Mouse (Mus musculus): ENCODE results near the gene Hopx.
"Not testable (repeated sequence)": the region's sequence is repeated elsewhere in the genome, so short reads cannot be mapped to it uniquely, and the experiment has no call there.

Hopx gene

DNA sequence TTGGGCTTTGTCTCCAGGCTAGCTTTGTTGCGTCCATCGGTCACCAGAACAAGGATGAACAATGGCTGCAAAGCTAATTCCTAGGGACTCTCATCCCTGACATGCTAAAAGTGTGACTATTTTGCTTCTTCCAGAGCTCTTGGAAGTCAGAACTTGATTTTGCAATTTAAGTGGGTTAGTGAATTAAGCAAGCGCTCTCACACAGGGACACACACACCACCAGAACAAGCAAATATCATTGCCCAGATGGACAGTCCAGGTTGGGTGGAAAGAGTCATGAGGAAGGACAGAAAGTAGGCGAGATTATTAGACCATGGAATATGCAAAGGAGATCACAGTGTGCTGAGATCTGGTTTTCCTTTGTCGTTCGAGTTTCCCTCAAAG lies 14.9 kb downstream of the Hopx start:
- DNase-seq (ENCODE audit: low spot score): no peak

DNA sequence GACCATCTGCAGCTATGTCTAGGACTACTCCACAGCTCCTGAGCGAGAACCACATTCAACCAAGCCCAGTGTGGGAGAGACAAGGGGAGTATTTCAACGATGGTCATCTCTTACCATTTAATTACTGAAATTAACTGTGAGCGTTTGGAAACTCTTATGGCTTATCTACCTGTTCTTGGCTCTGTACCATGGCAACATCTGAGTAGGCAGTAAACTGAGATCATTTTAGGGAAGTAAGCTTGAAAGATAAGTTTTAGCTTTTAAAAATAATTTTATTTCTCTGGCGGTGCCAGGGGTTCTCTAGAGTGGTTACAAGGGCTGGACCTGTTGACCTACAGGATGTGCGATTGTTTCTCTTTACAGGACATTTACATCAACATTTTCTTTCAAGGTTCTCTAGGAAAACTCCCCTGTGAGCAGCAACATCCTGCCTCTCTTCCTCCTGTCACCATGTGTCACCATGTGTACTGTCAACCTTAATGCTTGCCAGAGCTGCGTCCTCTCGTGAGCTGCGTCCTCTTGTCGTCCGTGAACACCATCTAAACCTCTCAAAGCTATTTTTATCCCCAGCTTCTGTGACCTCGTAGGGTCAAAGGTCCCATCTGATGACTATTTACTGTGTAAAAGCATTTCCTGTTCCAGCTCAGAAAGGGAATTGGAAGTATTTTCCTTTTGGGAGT lies 15.5 kb downstream of the Hopx start:
- no peak for DNase-seq (ENCODE audit: low spot score)

DNA sequence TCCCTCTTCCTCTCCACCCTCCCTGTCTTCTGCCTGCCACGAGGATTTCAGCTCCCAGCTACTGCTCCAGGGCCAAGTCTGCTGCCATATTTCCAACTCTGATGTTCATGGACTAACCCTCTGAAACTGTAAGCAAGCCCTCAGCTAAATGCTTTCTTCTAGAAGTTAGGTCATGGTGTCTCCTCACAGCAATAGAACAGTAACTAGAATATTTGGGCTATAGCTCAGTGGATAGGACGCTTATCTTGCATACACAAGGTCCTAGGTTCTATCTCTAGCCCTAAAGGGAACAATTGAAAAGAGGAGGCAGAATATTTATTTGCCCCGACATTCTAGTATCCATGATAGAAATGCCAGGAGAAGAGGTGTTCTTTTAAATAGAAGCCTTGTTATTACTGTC lies 16.0 kb downstream of the Hopx start:
- DNase-seq (ENCODE audit: low spot score): no peak

DNA sequence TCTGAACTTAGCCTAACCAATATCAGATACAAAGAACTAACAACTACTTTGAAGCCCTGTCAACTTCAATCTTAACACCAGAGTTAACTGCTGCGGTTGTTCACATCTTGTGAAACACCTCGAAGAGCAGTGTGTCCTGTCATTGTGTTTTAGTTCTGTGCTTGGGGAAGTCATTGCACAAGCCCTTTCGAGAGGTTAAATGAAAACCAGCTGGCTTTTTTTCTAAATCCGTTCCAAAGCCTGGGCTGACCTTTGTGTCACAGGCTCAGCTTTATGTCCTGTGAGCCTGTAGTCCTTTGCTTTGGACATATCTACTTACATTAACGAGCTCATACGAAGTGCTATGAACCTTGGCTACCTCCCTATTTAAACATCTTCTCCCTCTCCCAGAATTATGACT lies 17.2 kb downstream of the Hopx start:
- no peak for DNase-seq (ENCODE audit: low spot score)

DNA sequence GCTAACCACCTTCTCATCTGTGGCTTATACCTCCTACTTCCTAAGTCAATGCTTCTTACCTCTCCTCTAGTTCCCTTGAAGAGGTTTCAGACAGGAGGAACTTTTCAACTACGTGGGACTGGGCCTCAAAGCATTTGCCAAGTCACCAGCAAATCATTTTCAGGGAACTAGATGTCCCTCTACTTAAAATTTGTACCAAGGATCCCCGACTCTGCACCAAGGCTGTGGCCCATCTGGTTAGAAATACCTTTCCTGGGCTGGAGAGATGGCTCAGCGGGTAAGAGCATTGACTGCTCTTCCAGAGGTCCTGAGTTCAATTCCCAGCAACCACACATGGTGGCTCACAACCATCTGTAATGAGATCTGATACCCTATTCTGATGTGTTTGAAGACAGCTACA lies 18.7 kb downstream of the Hopx start:
- DNase-seq (ENCODE audit: low spot score): not testable (repeated sequence)

DNA sequence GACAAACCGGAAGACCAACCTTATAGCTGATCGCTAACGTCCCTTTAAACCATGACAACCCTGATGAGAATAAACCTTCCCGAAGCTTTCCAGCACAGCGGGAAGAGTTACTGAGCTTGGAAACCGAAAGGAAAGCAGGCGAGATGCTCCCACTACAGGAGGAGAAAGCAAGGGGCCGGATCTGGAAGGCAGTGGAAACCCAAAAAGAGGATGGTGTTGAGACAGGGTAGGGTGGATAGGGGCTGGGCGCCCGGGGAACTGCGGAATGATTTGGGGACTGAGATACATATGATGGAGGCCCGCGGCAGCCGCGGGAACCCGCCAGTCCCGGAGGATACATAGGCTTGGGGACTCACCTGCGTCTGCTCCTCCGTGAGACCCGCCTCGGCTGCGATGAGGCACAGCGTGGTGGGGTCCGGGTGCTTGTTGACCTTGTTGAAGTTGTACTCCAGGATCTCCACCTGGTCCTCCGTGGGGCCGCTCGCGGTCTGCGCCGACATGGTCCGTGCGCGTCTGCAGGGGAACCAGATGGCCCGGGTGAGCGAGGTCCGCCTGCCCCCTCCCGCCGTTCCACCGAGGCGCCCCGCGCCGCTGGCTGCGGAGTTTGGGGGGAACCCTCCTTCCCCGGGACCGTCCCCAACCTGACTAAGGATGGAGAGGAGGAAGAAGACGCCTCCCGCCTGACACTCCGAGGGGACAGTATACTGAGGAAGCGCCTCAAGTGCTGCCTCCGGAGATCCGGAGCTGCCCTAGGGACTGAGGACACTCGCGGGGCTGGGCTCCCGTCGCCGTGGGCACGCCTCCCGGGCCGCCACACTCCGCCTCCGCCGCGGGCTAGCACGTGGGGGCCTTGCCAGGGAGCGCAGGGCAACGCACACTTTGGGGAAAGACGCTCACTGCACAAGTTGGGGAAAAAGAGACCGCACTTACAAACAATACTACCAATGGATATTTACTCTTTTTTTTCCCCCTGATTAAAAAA lies 20.1 kb downstream of the Hopx start:
- DNase-seq (ENCODE audit: low spot score): peak; percentile 63

DNA sequence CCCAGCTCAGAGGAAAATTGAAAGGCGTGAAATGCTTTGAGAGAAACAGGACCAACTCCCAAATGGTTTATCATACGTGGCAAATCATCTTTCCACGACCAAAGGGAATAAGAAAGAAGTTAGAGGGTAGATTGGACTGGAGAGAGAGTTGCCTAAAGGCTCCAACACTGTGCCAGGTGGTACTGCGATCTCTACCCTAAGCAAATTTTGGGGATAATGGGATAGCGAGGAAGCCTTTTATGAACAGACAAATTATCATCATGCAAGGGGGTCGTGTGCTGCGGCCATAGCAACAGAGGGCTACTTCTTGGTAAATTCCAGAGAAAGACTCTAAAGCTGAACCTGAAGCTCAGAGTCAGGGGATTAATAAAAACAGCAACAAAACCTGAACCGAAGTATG lies 21.0 kb downstream of the Hopx start:
- no peak for DNase-seq (ENCODE audit: low spot score)

DNA sequence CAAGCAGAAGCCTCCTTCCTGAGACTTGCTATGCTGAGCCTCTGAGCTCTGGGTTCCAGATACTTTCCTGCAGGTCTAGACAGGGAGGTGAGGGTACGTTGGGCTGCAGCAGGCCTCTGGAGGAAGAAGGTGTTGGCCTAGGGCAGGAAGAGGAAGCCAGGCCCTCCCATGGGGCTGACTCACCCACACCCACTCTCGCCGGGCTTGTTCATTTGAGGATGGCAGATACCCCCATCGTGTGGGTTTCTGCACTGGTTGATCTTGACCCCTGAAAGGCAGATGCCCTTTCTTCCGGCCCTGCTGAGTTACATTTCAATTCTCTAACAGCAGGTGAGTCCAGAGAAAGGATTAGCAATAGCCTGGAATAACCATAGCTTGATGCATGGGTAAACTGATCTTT lies 22.4 kb downstream of the Hopx start:
- DNase-seq (ENCODE audit: low spot score): no peak

DNA sequence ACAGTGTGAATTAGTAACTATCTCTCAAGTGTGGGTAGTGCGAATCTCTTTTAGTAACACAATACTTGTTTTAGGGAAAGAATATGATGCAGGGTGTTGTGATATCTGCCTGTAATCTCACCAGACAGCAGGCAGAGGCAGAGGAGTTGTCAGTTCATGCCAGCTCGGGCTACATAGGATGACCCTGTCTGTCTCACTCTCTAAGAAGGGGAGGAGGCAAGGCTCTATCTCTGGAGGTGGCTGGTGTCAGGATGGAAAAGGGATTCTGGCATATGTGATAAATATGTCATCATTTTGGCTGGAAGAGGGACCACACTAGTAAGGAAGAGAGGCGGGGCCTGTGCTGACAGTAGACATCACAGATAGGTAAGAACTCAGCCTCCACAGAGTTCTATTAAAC lies 23.0 kb downstream of the Hopx start:
- no peak for DNase-seq (ENCODE audit: low spot score)

DNA sequence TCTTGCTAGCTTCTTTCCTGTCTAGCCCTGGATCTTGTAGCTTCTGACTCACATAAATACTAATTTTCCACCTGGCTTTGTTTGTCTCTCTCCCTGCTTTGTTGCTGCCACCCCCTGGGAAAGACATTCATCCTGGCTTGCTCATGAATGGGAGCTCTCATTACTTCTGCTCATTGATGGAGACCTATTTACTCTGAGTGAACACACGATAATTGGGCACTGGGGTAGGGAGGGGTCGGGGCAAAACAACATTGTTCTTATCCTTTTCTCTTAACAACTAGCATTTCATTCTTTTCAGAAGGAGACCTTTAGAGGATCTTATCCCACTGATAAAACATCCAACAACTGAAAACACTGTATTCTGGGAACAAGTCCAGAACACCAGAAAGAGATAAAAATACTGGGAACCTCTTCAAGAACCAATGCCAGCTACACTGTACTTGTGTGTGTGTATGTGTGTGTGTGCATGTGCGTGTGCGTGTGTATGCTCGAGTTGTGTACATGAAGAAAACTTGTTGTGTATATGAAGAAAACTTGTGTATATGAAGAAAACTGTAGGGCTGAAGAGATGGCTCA lies 24.3 kb downstream of the Hopx start:
- peak; percentile 15 for DNase-seq (ENCODE audit: low spot score)

DNA sequence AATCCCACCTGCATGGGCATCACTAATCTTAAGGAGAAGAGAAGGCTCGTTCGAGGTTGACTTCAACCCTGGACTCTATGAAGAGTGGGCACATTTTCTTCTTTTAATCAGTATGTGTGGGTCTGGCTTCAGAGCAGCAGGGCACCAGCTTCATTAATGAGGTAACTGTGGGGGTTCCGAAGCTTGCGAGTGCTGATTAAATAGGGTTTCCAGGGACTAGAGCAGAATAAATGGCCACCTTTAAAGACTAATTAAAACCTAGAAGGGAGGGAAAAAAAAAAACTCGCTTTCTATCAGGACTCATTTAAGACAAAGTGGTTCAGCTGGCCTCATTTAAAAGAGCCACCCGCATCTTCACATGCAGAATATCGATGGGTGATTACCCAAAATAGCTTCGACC lies 25.0 kb downstream of the Hopx start:
- DNase-seq (ENCODE audit: low spot score): no peak

DNA sequence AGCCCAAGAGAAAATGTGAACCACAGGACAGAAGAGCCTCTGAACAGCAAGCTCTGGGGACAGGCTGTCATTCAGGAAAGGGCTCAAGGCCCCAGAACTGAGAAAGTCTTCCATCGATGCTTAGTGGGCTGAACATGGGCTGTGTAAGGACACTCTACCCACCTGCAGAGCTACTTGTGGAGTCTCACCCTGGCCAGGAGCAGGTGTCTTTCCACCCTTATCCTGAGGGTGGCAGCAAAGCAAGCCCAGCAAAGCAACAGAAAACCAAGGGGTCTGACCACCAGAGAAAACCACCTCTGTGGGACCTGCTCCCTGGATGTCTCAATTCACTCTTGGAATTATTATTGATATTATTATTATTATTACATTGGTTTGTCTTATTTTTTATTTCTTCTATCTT lies 25.6 kb downstream of the Hopx start:
- DNase-seq (ENCODE audit: low spot score): no peak

DNA sequence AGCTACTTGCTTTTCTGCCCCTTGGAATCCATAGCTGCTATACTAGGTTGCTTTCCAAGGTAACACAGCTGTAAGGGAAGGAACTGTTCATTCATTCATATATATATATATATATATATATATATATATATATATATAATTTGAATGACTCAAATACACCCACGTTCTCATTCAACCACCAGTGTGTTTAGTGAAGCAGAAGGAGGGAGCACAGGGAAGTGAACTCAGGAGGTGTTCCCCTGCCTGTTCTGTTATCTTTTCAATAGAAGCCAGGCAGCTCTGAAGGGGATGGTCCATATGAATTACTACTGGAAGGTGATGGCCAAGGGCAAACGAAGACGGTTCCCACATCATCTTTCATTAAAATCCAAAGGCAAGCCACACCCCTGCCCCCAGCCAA lies 27.8 kb downstream of the Hopx start:
- no peak for DNase-seq (ENCODE audit: low spot score)

DNA sequence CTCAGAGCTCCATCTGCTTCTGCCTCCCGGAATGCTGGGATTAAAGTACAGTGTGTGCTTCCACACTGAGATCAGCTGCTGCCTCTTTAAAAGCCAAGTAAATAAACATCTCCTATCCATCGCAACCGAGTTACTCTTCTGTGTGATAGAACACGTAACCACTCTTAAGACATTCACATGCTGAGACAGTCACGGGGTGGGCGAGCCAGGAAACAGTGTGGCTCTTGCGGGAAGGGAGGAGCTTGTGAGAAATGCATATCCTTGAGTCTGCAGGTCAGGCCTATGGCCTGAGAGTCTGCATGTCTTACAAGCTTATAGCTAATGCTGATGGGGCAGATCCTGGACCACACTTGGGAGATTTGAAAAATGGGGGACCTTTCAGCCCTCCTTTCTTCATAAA lies 28.4 kb downstream of the Hopx start:
- no peak for DNase-seq (ENCODE audit: low spot score)

DNA sequence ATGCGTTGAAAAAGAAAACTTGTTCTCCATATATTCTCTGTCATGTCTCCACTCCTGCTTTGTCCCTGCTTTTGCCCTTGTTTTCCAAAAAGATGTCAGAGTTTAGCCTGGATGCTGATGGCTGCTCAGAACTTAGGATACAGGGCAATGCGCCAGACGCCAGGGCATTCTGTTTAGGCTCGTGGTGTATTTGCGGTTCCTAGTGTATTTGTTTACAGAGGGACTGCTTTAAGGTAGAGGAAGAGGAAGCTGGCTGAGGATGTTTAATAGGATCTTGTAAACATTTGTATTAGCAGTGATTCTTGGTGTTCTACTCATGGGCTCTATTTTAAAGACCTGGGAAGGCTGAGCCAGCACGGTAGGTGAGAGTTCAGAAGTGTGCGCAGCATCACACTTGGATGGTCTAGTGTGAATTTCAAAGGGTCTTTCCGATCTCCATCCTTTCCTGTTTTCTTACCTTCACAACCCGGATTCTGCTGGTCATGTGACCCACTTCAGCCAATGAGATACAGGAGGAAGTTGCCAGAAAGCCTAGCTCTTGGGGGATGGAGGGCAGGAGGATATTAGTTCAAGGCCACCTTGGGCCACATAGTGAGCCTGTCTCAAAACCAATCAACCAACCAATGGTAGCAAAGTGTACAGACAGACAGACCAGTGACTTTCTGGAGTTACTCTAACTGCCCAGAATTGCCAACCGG lies 29.0 kb downstream of the Hopx start:
- DNase-seq (ENCODE audit: low spot score): no peak

DNA sequence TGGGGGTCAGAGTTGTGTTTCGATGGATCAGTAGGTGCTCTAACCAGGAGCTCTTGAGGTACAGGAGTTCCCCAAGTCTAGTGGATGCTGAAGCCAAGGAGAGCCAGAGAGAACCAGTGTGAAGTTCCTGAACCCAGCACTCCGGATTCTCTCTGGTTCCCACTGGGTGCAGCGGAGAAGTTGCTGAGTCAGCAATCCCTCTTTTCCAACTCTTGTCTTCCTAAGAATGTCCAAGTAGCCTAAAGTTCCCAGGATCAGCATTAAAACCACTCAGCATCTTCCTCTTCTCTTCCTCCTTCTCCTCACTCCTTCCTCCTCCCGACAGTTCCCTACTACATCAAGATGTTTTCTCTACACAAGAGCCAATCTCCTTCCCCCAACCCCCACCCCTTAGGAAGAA lies 30.5 kb downstream of the Hopx start:
- no peak for DNase-seq (ENCODE audit: low spot score)

DNA sequence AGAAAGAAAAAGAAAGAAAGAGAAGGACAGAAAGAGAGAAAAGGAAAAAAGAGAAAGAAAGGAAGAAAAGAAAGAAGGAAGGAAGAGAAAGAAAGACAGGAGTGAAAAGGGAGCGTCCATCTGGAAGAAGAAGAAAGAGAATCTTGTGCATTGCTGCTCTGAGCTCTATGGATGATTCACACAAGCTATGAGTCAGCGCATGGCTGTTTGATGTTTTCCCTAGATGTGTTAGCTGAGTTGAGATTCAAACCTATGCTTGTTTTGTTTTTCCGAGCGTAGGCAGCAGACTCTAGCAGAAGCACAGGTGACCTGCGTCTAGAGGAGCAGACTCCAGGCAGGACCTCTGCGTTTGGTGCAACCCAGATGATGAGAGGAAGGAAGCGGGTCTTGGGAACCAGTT lies 32.2 kb downstream of the Hopx start:
- DNase-seq (ENCODE audit: low spot score): no peak

DNA sequence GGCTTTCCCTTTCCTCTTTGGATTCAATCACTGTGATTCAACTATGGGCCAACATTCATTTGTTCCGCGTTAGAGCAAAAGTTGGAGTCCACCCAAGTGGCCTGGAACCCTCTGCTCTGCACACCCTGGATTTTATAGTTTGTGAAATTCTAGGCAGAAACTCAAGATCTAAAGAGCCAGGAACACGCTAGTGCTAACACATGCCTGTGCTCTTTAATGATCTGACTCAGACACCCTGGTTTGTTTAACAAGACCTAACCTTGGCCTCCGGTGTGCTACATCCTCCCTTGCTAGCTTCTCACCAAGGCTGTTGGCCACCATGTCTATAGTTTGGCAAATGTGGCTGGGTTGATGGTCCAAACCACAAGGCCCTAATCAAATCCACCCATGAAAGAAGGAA lies 34.2 kb downstream of the Hopx start:
- DNase-seq (ENCODE audit: low spot score): peak; percentile 9

DNA sequence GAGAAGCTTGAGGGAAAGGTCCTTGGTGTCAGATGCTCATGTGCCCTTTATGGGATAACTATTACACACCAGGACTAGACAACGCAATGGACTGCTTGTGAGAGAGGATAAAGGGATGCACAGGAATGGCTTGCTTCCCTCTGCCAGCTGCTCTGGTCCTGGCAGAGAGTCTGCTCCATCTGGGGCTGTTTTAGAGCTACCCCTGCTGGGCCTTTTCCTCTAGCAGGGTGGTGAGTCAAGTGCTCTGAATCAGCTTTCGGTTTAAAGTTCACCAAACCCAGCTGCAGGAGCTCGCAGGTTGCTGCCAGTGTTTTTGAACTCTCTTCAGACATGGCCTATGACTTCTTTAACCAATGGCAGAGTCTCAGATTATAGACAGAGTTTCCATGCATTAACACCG lies 39.0 kb downstream of the Hopx start:
- no peak for DNase-seq (ENCODE audit: low spot score)

DNA sequence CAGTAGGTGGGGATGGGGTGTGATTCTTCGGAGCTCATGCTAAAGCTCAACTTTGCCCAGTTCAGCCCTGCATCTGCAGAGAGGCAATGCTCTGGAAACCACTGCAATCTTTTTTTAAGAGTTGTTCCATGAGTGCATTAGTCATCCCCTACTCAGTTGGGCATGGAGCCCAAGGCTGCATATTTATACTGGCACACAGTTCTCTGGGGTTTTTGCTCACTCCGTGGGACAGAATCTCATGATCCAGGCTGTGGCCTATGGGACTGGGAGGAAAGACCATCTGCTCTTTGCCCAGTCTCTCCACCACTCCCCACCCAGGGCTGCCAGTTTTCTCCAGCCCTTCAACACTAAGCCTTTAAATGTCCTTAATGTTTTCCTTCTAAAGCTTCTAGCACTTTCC lies 40.0 kb downstream of the Hopx start:
- DNase-seq (ENCODE audit: low spot score): peak; percentile 63

DNA sequence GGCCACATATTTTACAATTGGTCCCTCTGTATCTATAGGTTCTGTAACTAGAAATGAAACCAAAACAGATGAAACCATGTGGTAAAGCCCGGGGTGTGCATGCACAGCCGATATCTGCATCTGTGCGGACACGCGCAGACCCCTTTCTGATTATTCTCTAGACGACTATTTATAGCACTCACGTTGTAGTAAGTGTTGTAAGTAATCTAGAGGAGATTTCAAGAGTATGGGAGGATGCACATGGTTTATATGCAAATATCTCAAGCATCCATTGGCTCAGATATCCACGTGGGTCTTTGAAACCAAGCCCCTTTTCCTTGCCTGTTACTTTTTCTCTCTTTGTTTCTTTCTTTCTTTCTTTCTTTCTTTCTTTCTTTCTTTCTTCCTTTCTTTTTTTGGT lies 41.1 kb downstream of the Hopx start:
- no peak for DNase-seq (ENCODE audit: low spot score)

DNA sequence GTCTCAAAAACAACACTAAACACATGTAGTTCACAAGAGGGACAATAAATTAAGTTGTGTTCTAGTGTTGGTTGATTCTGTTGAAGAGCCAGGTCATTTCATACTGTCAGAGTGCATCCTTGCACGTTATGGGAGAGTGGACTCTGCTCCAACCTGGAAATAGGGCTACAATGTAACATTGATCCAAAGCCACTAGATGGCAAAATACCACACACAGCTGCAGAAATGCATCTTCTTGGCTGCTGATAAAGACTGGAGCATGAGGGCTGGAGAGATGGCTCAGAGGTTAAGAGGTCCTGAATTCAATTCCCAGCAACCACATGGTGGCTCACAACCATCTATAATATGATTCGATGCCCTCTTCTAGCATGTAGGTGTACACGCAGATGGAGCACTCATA lies 43.3 kb downstream of the Hopx start:
- DNase-seq (ENCODE audit: low spot score): no peak

DNA sequence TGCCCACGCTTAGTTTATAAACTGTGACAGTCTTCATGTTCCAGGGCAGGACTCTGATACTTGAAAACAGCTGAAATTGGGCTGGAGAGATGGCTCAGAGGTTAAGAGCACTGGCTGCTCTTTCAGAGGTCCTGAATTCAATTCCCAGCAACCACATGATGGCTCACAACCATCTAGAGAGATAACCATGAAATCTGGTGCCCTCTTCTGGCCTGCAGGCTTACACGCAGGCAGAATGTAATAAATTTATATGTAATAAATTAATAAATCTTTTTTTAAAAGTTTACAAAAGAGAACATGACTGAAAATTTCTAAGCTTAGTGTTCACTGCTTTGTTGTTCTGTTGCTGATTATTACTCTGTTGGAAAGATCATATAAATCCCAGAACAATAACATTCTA lies 43.9 kb downstream of the Hopx start:
- no peak for DNase-seq (ENCODE audit: low spot score)

Data from ovary, adult 18-20 months (tissue).